Mouse (Mus musculus) G1E (cell line): ENCODE results near the gene Cd101. TPM values are rescaled to one million over a fixed set of nuclear protein-coding genes. Genes with fewer than 3 reads are reported as not detected.

Experiments used
- ATAC-seq: 2 replicates; pipeline ENCODE4 v1.8.0; 2016; ENCODE audit warnings: mild to moderate bottlenecking; ENCODE audit not compliant: insufficient number of reproducible peaks, poor library complexity, low FRiP score, severe bottlenecking; ENCODE audit errors: extremely low read depth
- DNase-seq: peaks from one replicate; pipeline ENCODE4 v3.0.0; 2012; ENCODE audit warnings: low spot score
- H3K27me3 ChIP-seq: 2 replicates; pipeline ENCODE4 v1.6.1; 2012; ENCODE audit warnings: mild to moderate bottlenecking, low read length, inconsistent platforms; ENCODE audit not compliant: insufficient read depth
- H3K36me3 ChIP-seq: replicated peaks from 2 replicates; pipeline ENCODE3; 2012; ENCODE audit warnings: mild to moderate bottlenecking, inconsistent platforms
- H3K4me1 ChIP-seq: 2 replicates; pipeline ENCODE4 v1.6.1; 2012; ENCODE audit warnings: low read depth, low read length, inconsistent platforms, mixed read lengths; ENCODE audit not compliant: insufficient read depth
- H3K4me3 ChIP-seq: 2 replicates; pipeline ENCODE4 v1.5.1; 2012; ENCODE audit warnings: low read depth, mild to moderate bottlenecking, inconsistent platforms, low read length, moderate library complexity, mixed read lengths
- H3K9me3 ChIP-seq: replicated peaks from 2 replicates; pipeline ENCODE4 v1.6.1; 2012; ENCODE audit warnings: inconsistent platforms
- CTCF ChIP-seq: IDR thresholded peaks from 2 replicates; pipeline ENCODE4 v1.5.1; 2012; ENCODE audit warnings: low read depth, low read length, inconsistent platforms, mixed read lengths
- GATA1 ChIP-seq: IDR thresholded peaks from 2 replicates; pipeline ENCODE4 v1.6.1; 2012; ENCODE audit warnings: borderline replicate concordance, low read length, inconsistent platforms, mixed read lengths
- GATA2 ChIP-seq: IDR thresholded peaks from 2 replicates; pipeline ENCODE4 v1.6.1; 2012; ENCODE audit warnings: low read depth, low read length, inconsistent platforms, borderline replicate concordance
- POLR2AphosphoS5 ChIP-seq: IDR thresholded peaks from 2 replicates; pipeline ENCODE4 v1.6.1; 2012; ENCODE audit warnings: low read depth, low read length, inconsistent platforms; ENCODE audit not compliant: insufficient replicate concordance
- TAL1 ChIP-seq: conservative IDR thresholded peaks from 2 replicates; pipeline ENCODE4 v1.6.1; 2012; ENCODE audit warnings: low read depth, low read length, inconsistent platforms, mixed read lengths
- polyA plus RNA-seq: library from polyadenylated mRNA; stranded (reverse); fragments of >175 nt; gene quantifications from 2 replicates; pipeline ENCODE4 v1.2.3, GENCODE M21; 2012
- total RNA-seq, 2 experiments: library from RNA; stranded (forward) in 1 of 2; stranded (reverse) in 1 of 2; fragments of 200-1000 nt in 1 of 2; fragments of >200 nt in 1 of 2; fragmentation: Nextera tagmentation in 1 of 2; gene quantifications; 2 replicates each; pipeline ENCODE4 v1.2.3; 2014 to 2017

Cd101 gene
- not detected in 2 replicates for total RNA-seq (2014; fragmentation: Nextera tagmentation)
- 0.05 TPM in 1 of 2 replicates, not detected in the other for total RNA-seq (2017)
- polyA plus RNA-seq, result not detected in 2 replicates

GRCm38 (mm10) chr3:101029339-101029738, at the start of gene Cd101:
Cd101 (minus strand) TSS chr3:101029556.
- Histone ChIP-seq H3K36me3 (no peaks in the 10 kb centered on the region), H3K27me3 (peaks cover 3% of the 10 kb centered on the region; the same call in 1 of the 2 replicates), H3K4me3 (no peak within 1 kb of the TSS), H3K9me3 (no peaks in the 10 kb centered on the region), H3K4me1 (no peaks in the 10 kb centered on the region)
- DNase-seq, result no peak
- no peak for TF ChIP-seq TAL1
- TF ChIP-seq CTCF, result no peak
- no peak for TF ChIP-seq POLR2AphosphoS5
- TF ChIP-seq GATA2, result no peak
- no peak for TF ChIP-seq GATA1
- no peak for ATAC-seq

GRCm38 (mm10) chr3:101078344-101078743, 49.0 kb upstream of the Cd101 start:
- Histone ChIP-seq H3K4me1 (no peaks in the 10 kb centered on the region), H3K9me3 (no peaks in the 10 kb centered on the region), H3K36me3 (no peaks in the 10 kb centered on the region), H3K4me3 (no peak overlapping the region), H3K27me3 (peaks cover 7% of the 10 kb centered on the region)
- no peak for DNase-seq
- no peak for TF ChIP-seq CTCF
- TF ChIP-seq TAL1, result no peak
- TF ChIP-seq GATA2, result no peak
- no peak for TF ChIP-seq POLR2AphosphoS5
- no peak for TF ChIP-seq GATA1
- no peak for ATAC-seq

- H3K4me1 ChIP-seq, result no peaks in the 10 kb centered on the region
- TF ChIP-seq GATA2 (no peak), GATA1 (no peak), POLR2AphosphoS5 (no peak), CTCF (no peak), TAL1 (no peak)
- ATAC-seq (no peak), DNase-seq (no peak)
- no peak overlapping the region for H3K4me3 ChIP-seq
- peaks cover 7% of the 10 kb centered on the region for H3K27me3 ChIP-seq
- no peaks in the 10 kb centered on the region for H3K36me3 ChIP-seq
- H3K9me3 ChIP-seq, result no peaks in the 10 kb centered on the region
Measured at GRCm38 (mm10) chr3:101077710-101078100, 48.3 kb upstream of the Cd101 start.

GRCm38 (mm10) chr3:101076966-101077709, 47.8 kb upstream of the Cd101 start:
- H3K4me1 ChIP-seq, result no peaks in the 10 kb centered on the region
- H3K4me3 ChIP-seq, result no peak overlapping the region
- TF ChIP-seq GATA1, result no peak
- TF ChIP-seq TAL1, result no peak
- TF ChIP-seq POLR2AphosphoS5, result no peak
- no peak for TF ChIP-seq GATA2
- TF ChIP-seq CTCF, result no peak
- H3K36me3 ChIP-seq, result no peaks in the 10 kb centered on the region
- no peaks in the 10 kb centered on the region for H3K9me3 ChIP-seq
- DNase-seq (no peak), ATAC-seq (no peak)
- H3K27me3 ChIP-seq, result peaks cover 7% of the 10 kb centered on the region

GRCm38 (mm10) chr3:101075866-101076265, 46.5 kb upstream of the Cd101 start:
- ATAC-seq, result no peak
- Histone ChIP-seq H3K9me3 (no peaks in the 10 kb centered on the region), H3K4me1 (no peaks in the 10 kb centered on the region), H3K27me3 (peaks cover 7% of the 10 kb centered on the region), H3K36me3 (no peaks in the 10 kb centered on the region), H3K4me3 (no peak overlapping the region)
- no peak for TF ChIP-seq POLR2AphosphoS5
- DNase-seq, result no peak

- H3K27me3 ChIP-seq, result peaks cover 4% of the 10 kb centered on the region
- no peaks in the 10 kb centered on the region for H3K36me3 ChIP-seq
- H3K9me3 ChIP-seq, result no peaks in the 10 kb centered on the region
- no peak for ATAC-seq
- H3K4me1 ChIP-seq, result no peaks in the 10 kb centered on the region
- H3K4me3 ChIP-seq, result no peak overlapping the region
- DNase-seq, result no peak
- no peak for TF ChIP-seq GATA1
- TF ChIP-seq GATA2, result no peak
- TF ChIP-seq CTCF, result no peak
- TF ChIP-seq POLR2AphosphoS5, result no peak
- no peak for TF ChIP-seq TAL1
Measured at GRCm38 (mm10) chr3:101073384-101073783, 44.0 kb upstream of the Cd101 start.
